Mouse (Mus musculus) splenic B cell, adult 2 months (primary cell): ENCODE data around the gene Ccdc117.

Experiments
- DNase-seq: peaks from one replicate; pipeline ENCODE4 v3.0.0-alpha.2; 2011; ENCODE audit warnings: low read depth, low spot score
- H3K27me3 ChIP-seq: 2 replicates; pipeline ENCODE4 v1.6.1; 2012; ENCODE audit warnings: mild to moderate bottlenecking, low read length, moderate library complexity, mixed read lengths; ENCODE audit not compliant: control insufficient read depth, poor library complexity, insufficient read depth, severe bottlenecking
- H3K36me3 ChIP-seq: 2 replicates; pipeline ENCODE4 v1.6.1; 2012; ENCODE audit warnings: mild to moderate bottlenecking, low read length, moderate library complexity, mixed read lengths; ENCODE audit not compliant: control insufficient read depth, poor library complexity, insufficient read depth, severe bottlenecking

The Ccdc117 gene

GRCm38 (mm10) chr11:5541799-5542481, at the start of gene Ccdc117:
TSS of gene Ccdc117 (minus strand) at chr11:5542187.
- DNase-seq, result peak; percentile 94
- H3K27me3 ChIP-seq, result no peaks in the 10 kb centered on the region
- H3K36me3 ChIP-seq, result no peaks in the 10 kb centered on the region

GRCm38 (mm10) chr11:5575046-5575445, 33.1 kb upstream of the Ccdc117 start:
- H3K27me3 ChIP-seq, result no peaks in the 10 kb centered on the region; the same call in 1 of the 2 replicates
- DNase-seq, result no peak

GRCm38 (mm10) chr11:5573821-5574220, 31.8 kb upstream of the Ccdc117 start:
- H3K36me3 ChIP-seq, result no peaks in the 10 kb centered on the region
- no peak for DNase-seq
- H3K27me3 ChIP-seq, result no peaks in the 10 kb centered on the region; the same call in 1 of the 2 replicates

More at GRCm38 (mm10) chr11:5575046-5575445, 33.1 kb upstream of the Ccdc117 start:
- no peaks in the 10 kb centered on the region for H3K36me3 ChIP-seq

- no peaks in the 10 kb centered on the region for H3K36me3 ChIP-seq
Observed at GRCm38 (mm10) chr11:5571856-5572255, 29.9 kb upstream of the Ccdc117 start.

GRCm38 (mm10) chr11:5569474-5569873, 27.5 kb upstream of the Ccdc117 start, which contains the start of gene Ankrd36:
TSS of gene Ankrd36 (plus strand) at chr11:5569684.
- H3K36me3 ChIP-seq, result no peaks in the 10 kb centered on the region
- DNase-seq, result no peak
- H3K27me3 ChIP-seq, result no peaks in the 10 kb centered on the region; the same call in 1 of the 2 replicates

More at GRCm38 (mm10) chr11:5571856-5572255, 29.9 kb upstream of the Ccdc117 start:
- H3K27me3 ChIP-seq, result no peaks in the 10 kb centered on the region; the same call in 1 of the 2 replicates
- no peak for DNase-seq

GRCm38 (mm10) chr11:5568082-5568481, 26.1 kb upstream of the Ccdc117 start:
- no peak for DNase-seq
- Histone ChIP-seq H3K36me3 (no peaks in the 10 kb centered on the region), H3K27me3 (no peaks in the 10 kb centered on the region; the same call in 1 of the 2 replicates)

GRCm38 (mm10) chr11:5567654-5568053, 25.7 kb upstream of the Ccdc117 start:
- no peak for DNase-seq
- H3K27me3 ChIP-seq, result no peaks in the 10 kb centered on the region; the same call in 1 of the 2 replicates

GRCm38 (mm10) chr11:5566506-5566905, 24.5 kb upstream of the Ccdc117 start:
- Histone ChIP-seq H3K36me3 (no peaks in the 10 kb centered on the region), H3K27me3 (no peaks in the 10 kb centered on the region; the same call in 1 of the 2 replicates)
- peak; percentile 23 for DNase-seq

More at GRCm38 (mm10) chr11:5567654-5568053, 25.7 kb upstream of the Ccdc117 start:
- H3K36me3 ChIP-seq, result no peaks in the 10 kb centered on the region

- Histone ChIP-seq H3K36me3 (no peaks in the 10 kb centered on the region), H3K27me3 (no peaks in the 10 kb centered on the region; the same call in 1 of the 2 replicates)
- DNase-seq, result no peak
Observed at GRCm38 (mm10) chr11:5565596-5565995, 23.6 kb upstream of the Ccdc117 start.

- no peak for DNase-seq
- H3K27me3 ChIP-seq, result no peaks in the 10 kb centered on the region; the same call in 1 of the 2 replicates
- H3K36me3 ChIP-seq, result no peaks in the 10 kb centered on the region
Observed at GRCm38 (mm10) chr11:5563898-5564297, 21.9 kb upstream of the Ccdc117 start.

- H3K36me3 ChIP-seq, result no peaks in the 10 kb centered on the region
- H3K27me3 ChIP-seq, result no peaks in the 10 kb centered on the region; the same call in 1 of the 2 replicates
- no peak for DNase-seq
Observed at GRCm38 (mm10) chr11:5562625-5563268, 20.8 kb upstream of the Ccdc117 start.

GRCm38 (mm10) chr11:5560273-5560672, 18.3 kb upstream of the Ccdc117 start:
- no peaks in the 10 kb centered on the region for H3K36me3 ChIP-seq
- no peaks in the 10 kb centered on the region; the same call in 1 of the 2 replicates for H3K27me3 ChIP-seq
- no peak for DNase-seq

- DNase-seq, result no peak
- Histone ChIP-seq H3K27me3 (no peaks in the 10 kb centered on the region), H3K36me3 (no peaks in the 10 kb centered on the region)
Observed at GRCm38 (mm10) chr11:5551931-5552330, 9.9 kb upstream of the Ccdc117 start.

GRCm38 (mm10) chr11:5551430-5551829, 9.4 kb upstream of the Ccdc117 start:
- DNase-seq, result no peak
- H3K36me3 ChIP-seq, result no peaks in the 10 kb centered on the region

GRCm38 (mm10) chr11:5546693-5547092, 4.7 kb upstream of the Ccdc117 start:
- DNase-seq, result no peak
- Histone ChIP-seq H3K27me3 (no peaks in the 10 kb centered on the region), H3K36me3 (no peaks in the 10 kb centered on the region)

More at GRCm38 (mm10) chr11:5551430-5551829, 9.4 kb upstream of the Ccdc117 start:
- no peaks in the 10 kb centered on the region for H3K27me3 ChIP-seq
